Mouse (Mus musculus): ENCODE results near the gene Olfr1424.

The Olfr1424 gene

GRCm38 (mm10) chr19:12009501-12010280 lies 52.8 kb downstream of the Olfr1424 start:
- in situ Hi-C loops (cut with MseI, MboI) = loop anchor here in 1 of 2 experiments (25.0 kb wide), 1 partner anchor 778 kb away; the partner anchor contains the start of genes Lpxn and Zfp91
